Mouse (Mus musculus) 3T3-L1 (cell line): ENCODE results near the gene Hbq1b.

Source experiments
- DNase-seq: peaks from one replicate; pipeline ENCODE4 v3.0.0-alpha.2; 2015; ENCODE audit warnings: low read depth, low spot score

The Hbq1b gene

DNA sequence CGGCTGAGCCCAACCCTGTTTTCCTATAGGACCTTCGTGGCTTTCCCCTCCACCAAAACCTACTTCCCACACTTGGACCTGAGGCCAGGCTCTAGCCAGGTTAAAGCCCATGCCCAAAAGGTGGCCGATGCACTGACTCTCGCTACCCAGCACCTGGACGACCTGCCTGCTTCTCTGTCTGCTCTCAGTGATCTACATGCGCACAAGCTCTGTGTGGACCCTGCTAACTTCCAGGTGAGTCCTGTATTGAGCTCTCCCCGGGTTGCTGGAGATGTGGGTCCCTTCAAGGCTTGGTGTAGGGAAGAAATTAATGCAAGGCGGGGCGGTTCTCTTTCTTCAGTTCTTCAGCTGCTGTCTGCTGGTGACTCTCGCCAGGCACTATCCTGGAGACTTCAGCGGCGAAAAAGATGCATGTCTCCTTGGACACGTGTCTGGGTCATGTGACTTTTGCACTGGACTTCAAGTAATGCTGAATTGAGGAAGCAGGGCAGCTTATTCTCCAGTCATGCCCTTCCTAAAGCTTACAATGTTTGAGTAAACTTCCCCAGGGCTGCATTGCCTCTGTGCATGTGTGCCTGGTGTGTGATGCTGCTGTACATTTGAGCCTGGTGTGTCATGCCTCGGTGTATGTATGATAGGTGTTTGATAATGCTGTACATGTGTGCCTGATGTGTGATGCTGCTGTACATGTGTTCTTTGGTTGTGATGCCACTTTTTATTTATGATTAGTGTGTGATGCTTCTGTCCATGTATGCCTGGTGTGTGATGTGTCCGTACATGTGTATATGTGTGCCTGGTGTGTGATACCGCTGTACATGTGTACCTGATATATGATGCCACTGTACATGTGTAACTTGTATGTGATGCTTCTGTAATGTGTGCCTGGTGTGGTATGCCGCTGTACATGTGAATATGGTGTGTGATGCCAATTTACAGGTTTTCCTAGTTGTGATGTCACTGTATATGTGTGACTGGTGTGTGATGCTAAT is 13.8 kb downstream of the Hbq1b start:
- no peak for DNase-seq

DNA sequence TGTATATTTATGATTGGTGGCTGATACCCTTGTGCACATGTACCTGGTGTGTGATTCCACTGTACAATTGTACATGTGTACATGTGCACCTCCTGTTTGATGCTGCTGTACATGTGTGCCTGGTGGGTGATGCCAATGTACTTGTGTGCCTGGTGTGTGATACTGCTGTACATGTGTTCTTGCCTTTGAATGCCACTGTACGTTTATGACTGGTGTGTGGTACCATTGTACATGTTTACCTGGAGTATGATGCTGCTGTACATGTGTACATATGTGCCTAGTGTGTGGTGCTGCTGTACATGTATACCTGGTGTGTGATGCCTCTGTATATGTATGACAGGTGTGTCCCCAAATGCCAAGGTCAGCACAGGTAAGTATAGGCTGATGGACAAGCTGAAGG is 14.7 kb downstream of the Hbq1b start:
- DNase-seq = no peak

DNA sequence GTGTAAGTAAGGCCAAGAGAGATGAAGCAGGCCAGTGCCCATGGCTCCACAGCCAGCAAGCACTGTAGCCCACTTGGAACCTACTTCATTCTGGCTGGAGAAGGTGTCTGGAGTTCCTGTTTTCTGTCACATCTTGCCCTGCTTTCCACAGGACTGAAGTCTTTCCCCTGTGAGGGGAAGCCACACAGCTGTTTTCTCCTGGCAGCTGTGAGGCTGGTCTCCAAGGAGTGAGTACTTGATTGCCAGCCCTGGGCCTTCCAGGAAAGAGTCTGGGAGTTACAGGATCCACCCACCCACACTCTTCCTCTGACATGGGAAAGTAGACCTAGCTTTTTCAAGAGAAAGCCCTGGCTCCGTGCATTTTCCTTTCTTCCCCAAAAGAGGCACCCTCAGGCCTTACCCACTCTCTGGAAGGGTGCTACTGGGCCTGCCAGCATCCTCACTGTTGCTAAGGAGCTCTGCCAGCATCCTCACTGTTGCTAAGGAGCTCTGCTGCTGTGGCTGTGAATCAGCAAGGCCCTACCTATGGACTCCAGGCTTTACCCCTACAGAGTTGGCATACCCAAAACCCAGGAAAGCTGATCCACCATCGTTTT is 16.2 kb downstream of the Hbq1b start:
- DNase-seq = no peak

DNA sequence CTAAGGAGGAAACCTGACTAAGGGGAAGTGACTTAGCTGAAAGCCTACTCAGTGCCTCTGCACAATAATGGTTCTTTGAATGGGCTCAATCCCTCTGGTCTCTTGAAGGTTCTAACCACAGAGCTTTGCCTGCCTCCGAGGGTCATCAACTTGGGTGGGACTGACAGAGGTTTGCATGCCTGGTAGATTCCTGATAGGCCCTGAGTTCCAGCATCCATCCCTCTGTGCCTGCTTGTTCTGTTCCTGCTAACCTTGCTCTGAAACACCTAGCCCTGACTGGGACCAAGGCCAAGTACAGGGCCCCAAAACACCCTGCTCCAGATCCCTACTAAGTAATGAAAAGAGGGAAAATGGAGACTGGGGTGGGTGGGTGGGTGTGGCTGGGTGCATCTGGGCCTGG is 16.7 kb downstream of the Hbq1b start:
- DNase-seq = no peak

DNA sequence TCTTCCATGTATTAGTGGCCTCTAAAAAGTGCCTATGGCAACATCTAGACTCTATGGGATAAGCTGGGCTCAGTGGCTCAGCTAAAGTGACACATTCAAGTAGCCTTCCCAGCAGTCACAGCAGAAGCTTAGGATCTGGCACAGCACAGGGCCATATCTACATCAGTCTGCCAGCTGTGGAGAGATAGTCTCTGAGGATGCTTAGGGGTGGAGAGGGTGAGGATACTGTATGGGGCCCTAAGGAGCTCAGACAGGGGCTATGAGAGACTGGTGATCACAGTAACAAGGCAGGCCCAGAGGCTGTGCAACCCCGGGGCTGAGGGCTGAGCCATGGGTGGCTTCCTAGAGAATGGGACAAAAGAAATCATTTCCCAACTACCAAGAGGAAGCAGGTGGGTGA is 20.2 kb downstream of the Hbq1b start:
- DNase-seq = no peak

DNA sequence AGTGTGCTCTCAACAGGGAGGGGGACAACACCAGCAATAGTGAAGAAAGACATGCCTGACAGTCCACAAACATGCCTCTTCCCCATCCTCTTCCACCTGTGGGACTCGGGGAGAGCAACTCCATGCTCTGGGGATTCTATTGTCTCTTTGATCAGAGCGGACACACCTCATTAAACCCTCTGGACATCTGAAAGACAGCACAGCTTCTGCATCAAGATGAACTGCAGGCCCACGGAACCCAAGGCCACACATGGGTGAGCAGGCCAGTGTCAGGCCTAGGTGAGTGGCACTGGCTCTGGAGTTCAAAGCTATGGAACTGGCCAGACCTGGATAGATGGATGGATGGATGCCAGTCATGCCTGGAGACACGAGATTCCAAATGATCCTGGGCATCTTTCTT is 22.7 kb downstream of the Hbq1b start:
- no peak for DNase-seq

DNA sequence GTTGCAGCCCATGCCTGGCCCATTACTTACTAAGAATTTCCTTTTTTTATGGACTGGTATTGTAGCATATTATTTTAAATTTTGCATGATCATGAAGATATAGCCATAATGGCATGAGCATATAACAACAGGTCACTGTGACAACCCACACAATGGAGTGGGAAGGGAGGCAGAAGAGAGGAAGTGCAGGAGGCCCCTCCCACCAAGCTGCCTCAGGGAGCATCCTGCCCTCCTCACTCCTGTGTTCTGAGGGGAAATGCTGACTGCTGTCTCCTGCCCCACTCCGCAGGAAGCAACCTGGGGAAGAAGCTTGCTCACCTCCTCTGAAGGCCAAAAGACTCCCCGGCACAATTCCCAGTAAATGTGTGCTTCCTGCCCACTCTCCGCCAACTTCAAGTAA is 23.2 kb downstream of the Hbq1b start:
- no peak for DNase-seq

DNA sequence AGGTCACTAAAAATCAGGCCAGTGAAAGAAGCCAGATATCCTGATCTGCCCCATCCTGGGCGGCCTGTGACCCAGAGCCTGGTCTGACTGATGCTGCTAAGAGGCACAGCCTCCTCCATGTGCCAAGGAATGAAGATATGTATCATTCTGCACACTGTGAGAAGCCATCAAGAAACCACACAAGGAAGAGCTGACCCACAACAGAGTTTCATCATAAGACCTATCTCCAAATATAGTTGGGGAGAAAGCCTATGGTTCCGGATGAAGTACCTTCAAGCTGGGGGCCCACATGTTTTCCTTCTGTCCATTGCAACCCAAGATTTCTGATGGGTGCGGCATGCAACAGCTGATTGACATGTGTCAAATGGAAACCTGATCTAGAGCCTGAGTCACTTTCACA is 29.2 kb downstream of the Hbq1b start:
- DNase-seq = no peak

DNA sequence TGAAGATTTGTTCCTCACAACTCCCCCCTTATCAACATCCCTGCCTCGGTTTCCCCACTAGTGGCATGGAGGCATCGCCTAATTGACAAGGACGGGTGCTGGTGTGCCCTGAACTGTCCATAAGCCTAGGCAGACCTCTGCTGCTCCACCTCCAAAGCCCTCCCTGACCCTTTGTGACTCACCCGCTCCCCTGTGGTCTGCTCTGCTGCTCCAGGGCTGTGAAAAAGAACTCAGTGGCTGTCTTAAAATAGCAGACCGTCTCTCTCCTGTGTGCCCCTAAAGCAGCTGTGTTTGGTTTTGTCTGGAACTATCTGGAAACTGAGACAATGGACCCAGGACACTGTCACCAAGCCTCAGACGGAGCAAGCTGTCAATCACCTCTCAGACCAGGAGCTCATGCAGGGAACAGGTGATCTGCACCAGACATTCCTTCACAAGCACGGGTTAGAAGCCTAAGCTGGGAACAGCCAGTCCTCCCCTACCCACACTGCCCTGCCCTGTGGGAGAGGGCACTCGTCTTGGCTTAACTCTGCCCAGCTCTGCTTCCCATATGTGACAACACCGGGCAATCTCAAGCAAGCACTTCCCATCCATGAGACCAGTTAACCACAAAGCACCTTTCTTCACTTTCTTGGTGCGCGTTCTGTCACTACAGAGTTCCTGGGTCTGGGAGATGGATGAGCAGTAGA is 33.9 kb downstream of the Hbq1b start:
- DNase-seq = peak; percentile 51

DNA sequence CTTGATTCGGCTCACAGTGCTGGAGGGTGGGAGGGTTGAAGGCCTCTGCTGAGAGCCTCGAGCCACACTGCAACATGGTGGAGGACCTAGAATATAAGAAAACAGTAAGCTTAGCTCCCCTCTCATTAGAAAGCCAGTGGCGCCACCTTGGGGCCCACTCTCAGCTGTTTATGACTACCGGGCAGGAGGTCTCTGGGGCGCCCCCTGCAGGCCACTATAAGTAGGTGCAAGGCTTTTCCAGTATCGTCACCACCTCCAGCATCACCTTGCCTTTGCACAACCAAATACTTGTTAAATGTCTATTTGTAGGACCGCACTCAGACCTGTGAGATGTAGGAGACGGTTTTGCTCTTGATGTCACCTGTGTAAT is 34.4 kb downstream of the Hbq1b start:
- DNase-seq = peak; percentile 85

DNA sequence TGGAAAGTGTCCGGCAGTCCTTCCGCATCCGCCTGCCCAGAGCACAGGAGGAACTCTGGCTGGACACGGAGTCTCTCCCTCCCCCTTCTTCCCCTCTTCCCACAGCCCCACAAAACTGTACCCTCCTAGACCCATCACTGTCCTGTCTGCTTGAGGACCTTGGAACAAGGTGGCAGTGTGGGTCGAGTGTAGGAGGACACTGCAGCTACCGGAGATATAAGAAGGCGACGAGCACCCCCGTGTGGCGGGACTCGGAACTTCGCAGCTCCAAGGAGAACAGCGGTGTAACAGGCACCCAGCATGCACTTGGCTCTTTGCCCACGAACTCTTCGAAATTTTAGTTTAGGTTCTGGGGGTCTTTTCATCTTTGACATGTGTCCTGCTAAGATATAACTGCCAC is 37.8 kb downstream of the Hbq1b start:
- DNase-seq = peak; percentile 85

DNA sequence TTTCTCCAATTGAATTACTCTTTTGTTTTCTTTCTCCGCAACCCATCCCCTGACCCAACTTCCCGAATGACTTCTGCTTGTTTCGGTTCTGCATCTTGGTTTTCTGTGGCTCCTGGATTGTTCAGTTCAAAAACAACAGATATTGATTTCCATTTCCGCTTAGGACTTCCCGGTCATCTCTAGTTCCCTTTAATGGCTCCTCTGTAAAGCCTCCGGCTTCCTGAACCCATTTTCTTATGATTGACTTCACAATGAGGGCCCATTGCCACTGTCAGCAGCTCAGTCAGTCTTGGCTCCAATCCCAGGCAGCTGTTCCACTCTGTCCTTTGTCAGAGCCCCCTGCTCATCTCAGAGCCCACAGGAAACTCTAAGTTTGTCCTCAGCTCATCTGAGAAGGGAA is 44.3 kb downstream of the Hbq1b start:
- DNase-seq = no peak

DNA sequence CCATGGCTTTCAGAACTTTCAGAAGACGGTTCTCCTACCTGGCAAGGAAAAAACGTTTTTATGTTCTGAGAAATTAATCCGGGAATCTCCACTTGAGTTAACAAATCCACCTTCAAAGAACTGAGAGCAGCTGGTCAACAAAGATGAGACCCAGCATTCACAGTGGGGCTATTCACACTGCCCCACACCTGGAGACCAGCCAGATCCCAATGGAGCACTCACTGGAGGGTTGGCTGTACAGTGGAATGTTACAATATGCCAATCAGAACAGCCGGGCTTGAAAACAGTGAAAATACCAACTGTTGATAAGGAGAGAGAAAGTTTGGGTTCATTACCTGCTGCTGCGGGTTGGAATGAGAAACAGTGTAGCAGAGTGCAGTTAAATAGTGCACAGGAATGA is 45.1 kb downstream of the Hbq1b start:
- DNase-seq = no peak

DNA sequence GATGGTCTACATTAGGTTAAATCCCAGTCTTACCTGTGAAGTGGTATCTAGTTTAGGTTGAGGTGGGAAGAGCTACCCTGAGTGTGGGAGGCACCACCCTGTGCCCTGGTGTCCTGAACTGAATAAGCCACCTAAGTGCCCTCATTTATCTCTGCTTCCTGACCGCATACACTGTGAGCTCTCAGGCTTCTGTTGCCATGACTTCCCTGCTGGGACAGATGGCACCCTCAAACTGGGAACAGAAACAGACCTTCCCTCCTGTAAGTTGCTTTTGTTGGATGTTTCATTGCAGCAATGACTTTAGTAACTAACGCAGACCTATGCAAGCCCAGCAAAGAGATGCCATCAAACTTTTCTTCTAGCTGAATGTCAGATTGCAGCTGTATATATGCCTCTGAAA is 46.5 kb downstream of the Hbq1b start:
- no peak for DNase-seq

DNA sequence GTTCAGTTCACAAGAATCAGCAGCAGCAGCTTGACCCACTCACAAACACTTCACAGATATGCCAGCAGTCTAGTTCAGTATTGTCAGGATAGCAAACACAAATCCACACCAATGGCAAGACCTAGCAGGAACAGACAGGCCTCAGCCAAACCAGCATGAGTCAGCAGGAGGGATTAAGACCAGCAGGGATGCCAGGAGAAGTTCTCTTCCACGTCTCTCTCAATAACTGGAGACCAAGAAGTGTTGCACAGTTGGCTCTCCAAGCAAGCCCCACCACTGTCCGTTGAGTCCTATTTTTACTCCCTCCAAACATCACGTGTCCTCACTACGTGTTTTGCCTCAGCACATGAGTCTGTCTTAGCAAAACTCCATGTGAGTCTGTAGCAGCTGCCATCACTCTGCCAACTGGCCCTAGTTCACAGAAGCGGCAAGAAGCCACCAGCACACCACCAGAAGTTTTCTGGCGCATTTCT is 49.7 kb downstream of the Hbq1b start:
- peak; percentile 52 for DNase-seq
